ENCODE assay signal across 19 mouse cellular contexts in the genomic region with DNA sequence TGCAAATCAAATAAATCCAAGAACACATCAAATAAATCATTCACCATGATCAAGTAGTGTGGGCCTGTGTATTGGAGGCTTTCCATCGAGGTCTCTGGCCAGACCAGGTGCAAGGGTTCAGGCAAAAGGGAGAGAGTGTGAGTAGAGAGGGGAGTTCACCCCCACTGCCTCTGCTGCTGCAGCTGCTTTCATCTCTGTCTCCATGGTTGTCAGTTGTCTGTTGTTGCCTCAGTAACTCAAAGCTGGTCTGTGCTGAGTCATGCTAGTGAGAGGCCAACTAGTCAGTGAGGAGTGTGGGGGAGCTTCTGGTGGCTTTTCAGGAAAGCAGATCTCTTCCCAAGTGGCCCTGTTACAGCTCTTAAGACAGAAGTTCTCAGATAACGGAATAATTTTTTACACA.
DNase-seq lines count a peak whose midpoint lies in the region; TF ChIP-seq lines count a peak whose summit lies in the region.
"Had no signal": no experiment of that assay in that cellular context is flagged by ENCODE, and none has a peak within 500 bp of the region (broad histone marks: within the 10 kb centered on the region; RNA-seq: fewer than 3 reads in every experiment).

No protein-coding gene starts in this region.

- H3K9ac ChIP-seq in CH12.LX (ENCODE audit: insufficient read depth, low read depth): no peak overlapping the region
- H3K9ac ChIP-seq: forebrain, embryonic 15.5 days; heart, embryonic 13.5 days; liver, embryonic 14.5 days; midbrain, embryonic 15.5 days; neural tube, embryonic 12.5 days had no signal

- no peaks in the 10 kb centered on the region for H3K9me3 ChIP-seq in CH12.LX (replicated peaks; ENCODE audit: low read length)
- H3K9me3 ChIP-seq: forebrain, embryonic 15.5 days; heart, embryonic 13.5 days; limb, embryonic 10.5 days; midbrain, embryonic 15.5 days; neural tube, embryonic 12.5 days had no signal

- no peak overlapping the region; the same call in 1 of the 2 replicates for H3K27ac ChIP-seq in left cerebral cortex, adult 2 months
- no peak overlapping the region for H3K27ac ChIP-seq in CH12.LX (ENCODE audit: insufficient read depth, low read depth)
- H3K27ac ChIP-seq: forebrain, embryonic 15.5 days; heart, embryonic 13.5 days; limb, embryonic 10.5 days; liver, embryonic 14.5 days; midbrain, embryonic 15.5 days; neural tube, embryonic 12.5 days had no signal

- H3K4me2 ChIP-seq in CH12.LX (ENCODE audit: insufficient read depth, low read depth, poor library complexity, severe bottlenecking): no peak overlapping the region
- H3K4me2 ChIP-seq: forebrain, embryonic 15.5 days; heart, embryonic 13.5 days; midbrain, embryonic 15.5 days; neural tube, embryonic 12.5 days had no signal

- dilution Hi-C loops in CH12.LX (cut with MboI; ENCODE audit: extremely low pct_ligation_motif_present, extremely low pct_unique_long_range_greater_than_20kb, low sequenced_read_pairs): no loop called here

- no peak for TF ChIP-seq EP300 in CH12.LX (IDR thresholded peaks at IDR 0.05; ENCODE audit: low read length)

- in situ Hi-C loops in CH12.LX (cut with MboI; ENCODE audit: low pct_ligation_motif_present, low pct_unique_long_range_greater_than_20kb, low sequenced_read_pairs): no loop called here

- H3K4me1 ChIP-seq in CH12.LX (ENCODE audit: control insufficient read depth in 1 of 2, insufficient read depth in 2 of 2): peaks cover 0 to 10% of the 10 kb centered on the region in 2 experiments; a peak in 1 of 4 replicates
- H3K4me1 ChIP-seq: forebrain, embryonic 15.5 days; heart, embryonic 13.5 days; limb, embryonic 10.5 days; midbrain, embryonic 15.5 days; neural tube, embryonic 12.5 days had no signal

- H3K27me3 ChIP-seq in CH12.LX (replicated peaks): no peaks in the 10 kb centered on the region
- H3K27me3 ChIP-seq: forebrain, embryonic 15.5 days; heart, embryonic 13.5 days; midbrain, embryonic 15.5 days; neural tube, embryonic 12.5 days had no signal

- intact Hi-C loops in left cerebral cortex, adult 2 months (cut with DNase I): no loop called here
- intact Hi-C loops in left cerebral cortex, postnatal 4 days (cut with DNase I): no loop called here

- H3K4me3 ChIP-seq in left cerebral cortex, adult 2 months: no peak overlapping the region
- no peak overlapping the region for H3K4me3 ChIP-seq in CH12.LX (replicated peaks in 1 of 3; ENCODE audit: low read depth in 2 of 3, low read length in 2 of 3, poor library complexity in 1 of 3)
- H3K4me3 ChIP-seq: forebrain, embryonic 15.5 days; heart, embryonic 13.5 days; limb, embryonic 10.5 days; midbrain, embryonic 15.5 days; neural tube, embryonic 12.5 days had no signal

- no peaks in the 10 kb centered on the region for H3K36me3 ChIP-seq in CH12.LX (replicated peaks in 1 of 2; ENCODE audit: control insufficient read depth in 1 of 2, insufficient read depth in 1 of 2, low read length in 1 of 2)
- H3K36me3 ChIP-seq: forebrain, embryonic 15.5 days; heart, embryonic 13.5 days; limb, embryonic 10.5 days; midbrain, embryonic 15.5 days; neural tube, embryonic 12.5 days had no signal

- DNase-seq in left cerebral cortex, adult 2 months (ENCODE audit: extremely low spot score in 1 of 2, low spot score in 2 of 2): peak; percentile 13 to 14
- DNase-seq in left cerebral cortex, postnatal 4 days: no peak
- peak; percentile 56 for DNase-seq in CH12.LX (ENCODE audit: extremely low read depth)
- peak; percentile 67 for DNase-seq in brain, adult 2 months (ENCODE audit: low read depth, low spot score)
- DNase-seq in layer of hippocampus, postnatal 36 days: peak; percentile 1 to 4
- no peak for DNase-seq in cerebellum, postnatal 14 days
- no peak for DNase-seq in urinary bladder, postnatal 36 days (ENCODE audit: low spot score in 2 of 2)
- DNase-seq: adrenal gland, adult 2 months; cerebellum, postnatal 25 days; gastrocnemius, postnatal 36 days; kidney, postnatal 25 days; lung, postnatal 10 days; thymus, adult 18-20 months had no signal

- no peak for TF ChIP-seq RAD21 in CH12.LX (IDR thresholded peaks at IDR 0.05; ENCODE audit: low read depth, low read length)

- H3K79me2 ChIP-seq in CH12.LX (replicated peaks; ENCODE audit: control insufficient read depth, extremely low read depth, insufficient read depth, poor library complexity, severe bottlenecking): no peaks in the 10 kb centered on the region

- no peak for TF ChIP-seq CTCF in left cerebral cortex, adult 2 months (IDR thresholded peaks at IDR 0.05)
- TF ChIP-seq CTCF in CH12.LX (conservative IDR thresholded peaks at IDR 0.05 in 1 of 2, IDR thresholded peaks at IDR 0.05 in 1 of 2; ENCODE audit: low read depth in 2 of 2, low read length in 2 of 2): no peak

- TF ChIP-seq POLR2A in CH12.LX (IDR thresholded peaks at IDR 0.05; ENCODE audit: low read depth, low read length): no peak

TF ChIP-seq in CH12.LX, 34 proteins besides CTCF, POLR2A, EP300 and RAD21:
- no peak for TF ChIP-seq TBP (conservative IDR thresholded peaks at IDR 0.05; ENCODE audit: low read depth, low read length)
- TF ChIP-seq MAZ (IDR thresholded peaks at IDR 0.05; ENCODE audit: low read depth, low read length): no peak
- no peak for TF ChIP-seq BHLHE40 (IDR thresholded peaks at IDR 0.05; ENCODE audit: low read depth, low read length)
- no peak for TF ChIP-seq E2F4 (IDR thresholded peaks at IDR 0.05; ENCODE audit: insufficient replicate concordance, low read depth, low read length)
- no peak for TF ChIP-seq CHD2 (IDR thresholded peaks at IDR 0.05; ENCODE audit: low read length)
- TF ChIP-seq HCFC1 (IDR thresholded peaks at IDR 0.05; ENCODE audit: low read depth, low read length): no peak
- no peak for TF ChIP-seq NRF1 (IDR thresholded peaks at IDR 0.05; ENCODE audit: low read depth, low read length)
- TF ChIP-seq GABPA (IDR thresholded peaks at IDR 0.05; ENCODE audit: insufficient replicate concordance, low read depth, low read length): no peak
- TF ChIP-seq POLR2AphosphoS2 (IDR thresholded peaks at IDR 0.05; ENCODE audit: low read depth, low read length): no peak
- no peak for TF ChIP-seq CHD1 (IDR thresholded peaks at IDR 0.05; ENCODE audit: low read depth, low read length)
- TF ChIP-seq SIN3A (IDR thresholded peaks at IDR 0.05; ENCODE audit: low read length): no peak
- no peak for TF ChIP-seq ZNF384 (IDR thresholded peaks at IDR 0.05; ENCODE audit: low read depth, low read length)
- TF ChIP-seq MEF2A (IDR thresholded peaks at IDR 0.05; ENCODE audit: borderline replicate concordance, low read depth, low read length): no peak
- TF ChIP-seq SMC3 (IDR thresholded peaks at IDR 0.05; ENCODE audit: low read depth, low read length): no peak

Comparison
In these comparisons a context has a peak if more than half of its experiments do, and no peak if none do; other contexts are left out.
1. DNase-seq: peak in left cerebral cortex, adult 2 months (2 of 2), CH12.LX (single experiment), brain, adult 2 months (single experiment) and layer of hippocampus, postnatal 36 days (2 of 2); none in left cerebral cortex, postnatal 4 days (single experiment), cerebellum, postnatal 14 days (0 of 2) and urinary bladder, postnatal 36 days (0 of 2).